Mouse (Mus musculus) bone marrow macrophage, adult 2 months (primary cell): ENCODE data around the gene Clip1. TPM values are rescaled to one million over a fixed set of nuclear protein-coding genes. Genes with fewer than 3 reads are reported as not detected.

Source experiments
- H3K27ac ChIP-seq: 2 replicates; pipeline ENCODE4 v1.5.1; 2012; ENCODE audit warnings: low read depth, low read length; ENCODE audit not compliant: insufficient read depth
- H3K4me1 ChIP-seq: 2 replicates; pipeline ENCODE4 v1.6.1; 2012; ENCODE audit warnings: low read length; ENCODE audit not compliant: control insufficient read depth, insufficient read depth
- H3K4me3 ChIP-seq: 2 replicates; pipeline ENCODE4 v1.5.1; 2012; ENCODE audit warnings: mild to moderate bottlenecking, low read length, moderate library complexity; ENCODE audit not compliant: insufficient read depth
- CTCF ChIP-seq: IDR thresholded peaks from 2 replicates; pipeline ENCODE4 v1.5.1; 2012; ENCODE audit warnings: low read depth, mild to moderate bottlenecking, low read length, moderate library complexity
- POLR2A ChIP-seq: IDR thresholded peaks from 2 replicates; pipeline ENCODE4 v1.6.1; 2012; ENCODE audit warnings: mild to moderate bottlenecking, low read depth, low read length, borderline replicate concordance
- polyA plus RNA-seq: library from polyadenylated mRNA; stranded (reverse); fragments of >200 nt; gene quantifications from 2 replicates; pipeline ENCODE4 v1.2.4, GENCODE M21; 2012; ENCODE audit not compliant: missing spikeins, insufficient read depth, insufficient read length

Clip1 gene
- polyA plus RNA-seq, 1 experiment: 73.6 TPM

DNA sequence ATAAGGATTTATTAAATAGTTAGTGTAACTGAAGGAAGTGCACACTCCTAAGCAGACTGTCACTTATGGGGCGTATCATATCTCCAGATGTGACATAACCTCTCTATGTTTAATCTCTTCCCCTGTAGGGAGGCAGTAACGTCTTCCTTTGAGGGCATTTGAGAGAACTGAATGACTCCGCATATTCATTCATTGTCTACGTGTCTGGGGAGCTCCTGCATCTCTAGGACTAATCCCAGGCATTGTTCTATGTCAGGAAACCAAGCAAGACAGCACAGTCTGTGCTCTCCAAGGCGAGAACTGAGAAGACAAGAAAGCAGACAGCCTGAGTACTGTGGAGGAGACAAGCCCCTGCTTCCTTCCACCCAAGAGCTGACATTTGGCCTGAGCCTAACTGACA, 29.5 kb downstream of the Clip1 start:
- Histone ChIP-seq H3K4me1 (peaks cover 18% of the 10 kb centered on the region), H3K27ac (no peak overlapping the region), H3K4me3 (no peak overlapping the region)
- TF ChIP-seq CTCF (no peak), POLR2A (no peak)

DNA sequence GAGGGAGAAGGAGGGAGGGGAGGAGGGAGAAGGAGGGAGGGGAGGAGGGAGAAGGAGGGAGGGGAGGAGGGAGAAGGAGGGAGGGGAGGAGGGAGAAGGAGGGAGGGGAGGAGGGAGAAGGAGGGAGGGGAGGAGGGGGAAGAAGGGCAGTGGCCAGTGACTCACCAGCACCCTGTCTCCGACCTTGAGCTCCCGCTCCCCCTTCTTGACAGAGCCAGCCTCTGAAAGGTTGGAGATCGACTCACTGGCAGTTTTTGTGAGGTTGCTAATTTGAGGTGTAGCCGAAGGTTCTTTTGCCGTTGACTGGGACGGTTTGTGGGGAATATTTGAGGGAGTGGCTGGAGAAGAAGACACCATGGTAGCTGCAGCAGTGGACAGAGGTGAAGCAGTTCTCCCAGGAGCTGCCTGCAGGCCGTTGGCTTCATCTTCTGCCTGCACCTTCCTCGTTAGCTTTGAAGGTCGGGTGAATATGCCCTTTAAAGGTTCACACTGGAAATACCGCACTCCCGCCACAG, 31.1 kb downstream of the Clip1 start:
- H3K4me3 ChIP-seq: no peak overlapping the region
- no peak for TF ChIP-seq CTCF
- TF ChIP-seq POLR2A: no peak
- H3K4me1 ChIP-seq: peaks cover 8% of the 10 kb centered on the region
- H3K27ac ChIP-seq: no peak overlapping the region

DNA sequence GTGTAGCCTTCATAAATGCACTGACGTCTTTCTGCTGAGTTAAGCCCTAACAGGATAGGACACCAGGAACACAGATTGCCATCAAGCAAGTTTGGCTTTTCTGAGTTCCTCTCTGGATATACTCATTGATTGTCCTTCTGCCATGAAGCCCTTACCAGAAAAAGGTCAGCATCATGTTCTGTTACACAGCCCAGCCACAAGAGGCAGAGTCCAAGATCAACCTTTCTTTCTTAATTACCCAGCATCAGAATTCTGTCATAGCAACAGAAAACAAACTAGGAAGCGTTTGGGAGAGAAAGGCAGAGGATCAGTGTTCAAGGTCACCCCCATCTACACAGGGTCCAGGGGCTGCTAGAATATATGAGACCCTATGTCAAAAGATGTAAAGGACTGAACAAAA, 33.6 kb downstream of the Clip1 start:
- TF ChIP-seq CTCF (no peak), POLR2A (no peak)
- H3K4me3 ChIP-seq: no peak overlapping the region
- H3K27ac ChIP-seq: no peak overlapping the region
- no peaks in the 10 kb centered on the region for H3K4me1 ChIP-seq

DNA sequence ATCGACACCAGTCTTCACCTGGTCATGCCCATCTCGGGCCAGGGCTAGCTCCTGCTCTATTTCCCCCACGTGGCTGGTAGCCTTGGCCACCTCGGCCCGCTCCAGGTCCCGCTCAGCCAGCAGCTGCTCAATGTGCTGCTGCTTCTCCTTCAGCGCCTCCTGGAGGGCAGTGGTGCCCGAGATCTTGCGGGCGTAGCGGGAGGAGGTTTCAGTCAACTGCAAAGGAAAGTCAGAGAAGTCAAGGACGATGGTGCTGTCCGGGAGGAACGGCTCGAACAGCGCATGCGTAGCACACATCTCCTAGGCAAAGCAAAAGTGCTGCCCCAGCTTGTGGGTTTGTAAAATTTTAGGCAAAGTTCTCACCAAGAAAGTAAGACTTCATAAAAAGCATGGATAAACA, 42.0 kb downstream of the Clip1 start:
- Histone ChIP-seq H3K4me1 (peaks cover 11% of the 10 kb centered on the region), H3K27ac (no peak overlapping the region), H3K4me3 (no peak overlapping the region)
- no peak for TF ChIP-seq CTCF
- no peak for TF ChIP-seq POLR2A

DNA sequence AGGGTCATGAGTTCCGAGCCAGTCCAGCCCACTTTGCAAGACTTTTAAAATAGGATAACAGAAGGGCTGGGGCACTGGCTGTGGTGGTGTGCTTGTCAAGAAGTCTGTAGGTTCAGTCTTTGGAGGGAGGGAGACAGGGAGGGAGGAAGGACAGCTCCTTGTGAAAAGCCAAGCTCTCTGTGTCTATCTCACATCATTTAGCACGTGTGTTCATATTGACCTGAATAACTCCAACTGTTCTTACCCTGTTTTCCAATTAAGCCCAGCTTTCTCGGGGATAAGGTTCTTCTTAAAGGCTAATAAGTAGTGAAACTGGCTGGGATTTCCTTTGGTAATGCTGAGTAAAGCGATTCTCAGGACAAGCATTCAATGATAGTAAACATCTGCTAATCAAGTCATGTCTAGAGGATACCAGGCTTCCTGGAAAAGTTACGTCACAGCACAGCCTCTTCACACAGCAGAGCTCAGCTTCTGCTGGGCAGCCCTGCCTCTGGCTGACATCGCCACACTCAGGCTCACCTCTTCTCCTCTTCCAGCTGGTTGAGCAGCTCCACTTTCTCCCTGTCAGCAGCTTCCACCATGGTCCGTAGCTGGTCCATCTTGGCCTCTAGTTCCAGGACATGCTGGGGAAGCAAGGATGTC, 43.0 kb downstream of the Clip1 start:
- peaks cover 11% of the 10 kb centered on the region for H3K4me1 ChIP-seq
- TF ChIP-seq POLR2A (no peak), CTCF (no peak)
- peak overlapping the region; percentile 38 for H3K27ac ChIP-seq
- no peak overlapping the region for H3K4me3 ChIP-seq

DNA sequence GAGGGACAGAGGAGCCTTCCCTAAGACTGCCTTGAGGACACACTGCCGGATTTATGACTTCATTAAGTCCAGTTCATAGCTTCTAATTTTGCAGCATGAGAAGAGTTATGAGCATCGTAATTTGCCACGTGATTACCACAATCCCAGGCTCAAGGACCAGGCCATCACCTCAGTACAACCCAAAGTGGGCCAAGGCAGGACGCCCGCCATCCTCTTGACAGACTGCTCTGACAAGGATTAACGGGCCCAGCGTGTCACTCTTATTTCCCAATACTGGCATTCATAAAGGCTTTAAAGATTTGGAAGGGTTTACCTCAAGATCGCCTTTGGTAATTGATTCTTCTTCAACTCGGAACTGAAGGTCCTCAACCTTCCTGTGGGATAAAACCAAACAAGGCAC, 44.2 kb downstream of the Clip1 start:
- Histone ChIP-seq H3K4me1 (peaks cover 11% of the 10 kb centered on the region), H3K4me3 (no peak overlapping the region), H3K27ac (no peak overlapping the region)
- TF ChIP-seq CTCF: no peak
- no peak for TF ChIP-seq POLR2A

DNA sequence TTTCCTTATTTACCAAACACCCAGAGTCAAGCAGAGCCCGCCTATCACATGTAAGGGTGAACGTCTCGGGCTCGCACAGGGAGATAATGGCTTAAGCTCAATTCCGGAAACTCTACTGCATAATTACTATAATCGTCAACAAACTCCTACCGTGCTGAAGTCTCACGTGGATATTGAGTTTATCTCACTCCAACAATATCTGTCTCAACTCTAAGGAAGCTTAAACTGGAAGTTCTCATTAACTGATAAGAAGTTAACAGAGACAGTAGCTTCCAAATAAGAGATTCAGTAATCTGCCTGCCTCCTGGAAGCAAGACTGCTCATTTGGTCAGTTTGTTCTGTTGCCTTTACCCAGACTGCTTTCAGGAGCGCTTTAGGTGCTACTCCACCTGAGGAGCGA, 53.2 kb downstream of the Clip1 start:
- Histone ChIP-seq H3K27ac (no peak overlapping the region), H3K4me3 (no peak overlapping the region), H3K4me1 (peaks cover 26% of the 10 kb centered on the region)
- no peak for TF ChIP-seq POLR2A
- TF ChIP-seq CTCF: no peak

DNA sequence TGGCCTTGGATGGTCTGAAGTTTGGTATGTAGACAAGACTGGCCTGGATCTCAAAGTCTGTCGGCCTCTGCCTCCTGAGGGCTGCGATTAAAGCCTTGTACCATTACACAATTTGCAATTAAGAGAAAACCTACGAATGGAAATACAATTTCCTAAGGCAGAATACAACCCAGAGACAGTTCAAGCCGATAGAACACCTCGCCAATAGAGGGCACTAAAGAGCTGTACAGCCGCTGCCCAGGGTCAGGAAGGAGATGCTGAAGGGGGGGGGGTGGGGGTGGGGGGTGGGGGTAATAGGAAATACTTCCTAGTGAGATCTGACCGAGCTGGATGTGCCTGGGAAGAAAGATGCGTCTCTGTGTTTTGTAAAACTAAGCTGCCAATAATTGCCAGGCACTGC, 57.8 kb downstream of the Clip1 start:
- Histone ChIP-seq H3K4me3 (no peak overlapping the region), H3K27ac (peak overlapping the region; percentile 85), H3K4me1 (peaks cover 60% of the 10 kb centered on the region)
- TF ChIP-seq CTCF (peak; percentile 24; the same call in 1 of the 2 replicates), POLR2A (no peak)

DNA sequence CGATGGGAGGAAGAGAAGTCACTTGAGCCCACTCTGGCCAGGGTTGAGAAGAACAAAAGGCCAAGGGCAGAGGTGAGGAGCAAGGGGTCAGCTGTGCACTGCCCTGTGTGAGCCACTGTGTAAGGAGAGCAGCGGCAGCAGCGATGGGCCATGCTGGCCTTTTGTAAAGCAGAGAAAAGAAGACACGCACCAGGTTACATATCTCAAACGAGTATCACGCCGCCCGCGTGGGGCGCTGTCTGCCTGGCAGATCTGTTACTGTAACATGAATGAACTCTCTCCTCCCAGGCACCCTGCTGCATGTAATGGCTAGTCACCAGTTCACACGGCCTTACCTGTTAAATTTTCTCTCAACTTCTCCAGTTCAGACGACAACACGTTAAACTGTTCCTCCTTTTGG, 62.0 kb downstream of the Clip1 start:
- H3K4me1 ChIP-seq: peaks cover 60% of the 10 kb centered on the region
- H3K4me3 ChIP-seq: no peak overlapping the region
- peak overlapping the region; percentile 59 for H3K27ac ChIP-seq
- no peak for TF ChIP-seq POLR2A
- no peak for TF ChIP-seq CTCF

DNA sequence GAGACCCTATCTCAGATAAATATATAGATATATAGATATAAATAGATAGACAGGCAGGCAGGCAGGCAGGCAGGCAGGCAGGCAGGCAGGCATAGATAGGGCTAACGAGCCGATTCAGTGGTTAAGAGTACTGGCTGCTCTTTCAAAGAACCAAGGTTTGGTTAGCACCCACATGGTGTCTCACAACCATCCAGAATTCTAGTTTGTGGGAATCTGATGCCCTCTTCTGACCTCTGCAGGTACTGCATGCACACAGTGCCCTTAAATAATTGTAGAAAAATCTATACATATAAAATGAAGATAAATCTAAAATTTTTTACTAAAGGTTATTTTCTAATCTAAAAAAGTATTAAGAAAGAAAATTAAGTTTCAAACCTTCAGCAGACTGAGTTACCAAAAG, 65.9 kb downstream of the Clip1 start:
- no peak for TF ChIP-seq CTCF
- no peak for TF ChIP-seq POLR2A
- peaks cover 36% of the 10 kb centered on the region for H3K4me1 ChIP-seq
- no peak overlapping the region for H3K27ac ChIP-seq
- H3K4me3 ChIP-seq: no peak overlapping the region

DNA sequence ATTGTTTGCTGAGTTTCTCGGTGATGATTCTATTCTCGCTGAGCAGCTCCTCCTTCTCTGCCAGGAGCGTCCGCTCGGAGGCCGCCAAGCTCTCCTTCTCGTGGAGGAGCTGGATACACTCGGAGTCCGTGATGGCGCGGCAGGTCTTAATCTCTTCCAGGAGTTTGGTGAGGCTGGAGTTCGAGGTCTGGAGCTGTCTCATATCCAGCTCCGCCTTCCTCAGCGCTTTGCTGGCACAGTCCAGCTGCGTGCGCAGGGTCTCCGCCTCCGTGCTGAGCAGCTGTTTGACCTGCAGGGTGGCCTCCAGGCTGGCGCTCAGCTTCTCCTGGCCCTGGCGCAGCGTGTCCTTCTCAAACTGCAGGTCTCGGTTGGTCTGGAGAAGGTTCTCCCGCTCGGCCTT, 70.2 kb downstream of the Clip1 start:
- Histone ChIP-seq H3K4me1 (peaks cover 8% of the 10 kb centered on the region), H3K27ac (no peak overlapping the region), H3K4me3 (no peak overlapping the region)
- TF ChIP-seq POLR2A (no peak), CTCF (no peak)
